Mouse (Mus musculus) right cerebral cortex, postnatal 36 days (tissue): ENCODE data around the gene Chst10.

Source experiments
- DNase-seq, 2 experiments: peaks; one replicate each; pipeline ENCODE4 v3.0.0; 2022; ENCODE audit warnings: low spot score in 2 of 2, mixed read lengths in 1 of 2

Gene Chst10

DNA sequence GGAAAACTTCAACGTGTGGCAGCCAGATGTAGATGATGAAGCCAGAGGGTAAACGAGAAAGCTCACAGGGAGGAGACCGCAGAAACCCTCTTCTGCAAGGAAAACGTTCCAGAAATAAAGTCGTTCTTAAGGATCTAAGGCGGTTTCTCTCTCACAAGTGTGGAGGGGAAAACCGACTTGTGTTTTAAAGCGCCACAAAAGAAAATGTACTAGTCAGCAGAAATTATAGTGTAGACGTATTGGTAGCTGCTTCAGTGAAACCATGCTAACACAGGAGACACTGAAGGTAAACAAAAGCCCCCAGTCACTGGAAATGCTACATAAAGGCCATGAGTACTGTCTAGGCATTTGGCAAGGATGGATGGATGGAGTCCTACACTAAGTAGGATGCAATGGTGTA lies 80.7 kb downstream of the Chst10 start:
- DNase-seq: no peak

DNA sequence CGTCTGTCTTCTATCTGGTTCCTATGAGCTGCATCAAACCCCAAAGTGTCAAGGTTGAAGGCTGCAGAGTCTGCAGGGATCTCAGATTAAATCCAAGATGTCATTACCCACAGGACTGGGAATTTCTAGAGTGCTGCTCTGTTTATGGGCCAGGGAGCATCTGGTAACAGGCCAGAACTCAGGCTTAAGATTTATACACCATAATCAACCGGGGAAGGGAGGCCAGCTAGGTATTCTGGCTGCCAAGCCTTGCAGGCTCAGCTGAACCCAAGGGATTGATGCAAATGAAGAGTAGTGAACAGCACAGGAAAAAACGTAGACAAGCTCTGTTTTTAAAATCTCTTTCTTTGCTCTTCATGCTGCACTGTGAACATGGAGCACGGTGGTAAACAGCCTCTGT lies 81.7 kb downstream of the Chst10 start:
- no peak for DNase-seq
